ENCODE assay signal across 25 mouse cellular contexts in genomic region chr7:72675018-72675417, GRCm38 (mm10).
"Had no signal": no experiment of that assay in that cellular context is flagged by ENCODE, and none has a peak within 500 bp of the region (broad histone marks: within the 10 kb centered on the region; RNA-seq: fewer than 3 reads in every experiment).

No protein-coding gene starts in this region.

- H3K9me3 ChIP-seq: heart, embryonic 13.5 days; heart, embryonic 15.5 days; hindbrain, embryonic 12.5 days; kidney, embryonic 15.5 days; limb, embryonic 13.5 days; limb, embryonic 15.5 days; liver, embryonic 12.5 days had no signal

- H3K9ac ChIP-seq: heart, embryonic 13.5 days; heart, embryonic 15.5 days; hindbrain, embryonic 12.5 days; kidney, embryonic 15.5 days; limb, embryonic 13.5 days; limb, embryonic 15.5 days; liver, embryonic 12.5 days had no signal

- H3K27ac ChIP-seq: heart, adult 2 months; heart, embryonic 13.5 days; heart, embryonic 15.5 days; hindbrain, embryonic 12.5 days; kidney, embryonic 15.5 days; kidney, postnatal 0 days; limb, embryonic 13.5 days; limb, embryonic 15.5 days; liver, embryonic 12.5 days had no signal

- H3K4me1 ChIP-seq: heart, embryonic 13.5 days; heart, embryonic 15.5 days; hindbrain, embryonic 12.5 days; kidney, embryonic 15.5 days; limb, embryonic 13.5 days; limb, embryonic 15.5 days; liver, embryonic 12.5 days had no signal

- DNase-seq: gastrocnemius, postnatal 14 days; gastrocnemius, postnatal 36 days; heart, adult 11 months; heart, adult 2 months; heart, postnatal 14 days; heart, postnatal 36 days; kidney, adult 11 months; kidney, adult 2 months; kidney, adult 9 months; kidney, postnatal 14 days; kidney, postnatal 36 days; layer of hippocampus, adult 9-11 months; layer of hippocampus, postnatal 36 days; left cerebral cortex, postnatal 4 days had no signal

- ATAC-seq: hindbrain, embryonic 16.5 days; intestine, embryonic 16.5 days; liver, embryonic 12.5 days had no signal

- H3K27me3 ChIP-seq: heart, embryonic 13.5 days; heart, embryonic 15.5 days; hindbrain, embryonic 12.5 days; kidney, embryonic 15.5 days; limb, embryonic 13.5 days; limb, embryonic 15.5 days; liver, embryonic 12.5 days had no signal

- H3K4me3 ChIP-seq: heart, adult 2 months; heart, embryonic 13.5 days; heart, embryonic 15.5 days; hindbrain, embryonic 12.5 days; kidney, embryonic 15.5 days; limb, embryonic 13.5 days; limb, embryonic 15.5 days; liver, embryonic 12.5 days had no signal

- H3K36me3 ChIP-seq: heart, embryonic 13.5 days; heart, embryonic 15.5 days; hindbrain, embryonic 12.5 days; kidney, embryonic 15.5 days; limb, embryonic 13.5 days; limb, embryonic 15.5 days; liver, embryonic 12.5 days had no signal

- H3K4me2 ChIP-seq: heart, embryonic 11.5 days; heart, embryonic 13.5 days; heart, embryonic 15.5 days; hindbrain, embryonic 12.5 days; kidney, embryonic 15.5 days; limb, embryonic 13.5 days; limb, embryonic 15.5 days; liver, embryonic 12.5 days had no signal
